Mouse (Mus musculus): ENCODE results near the gene Ppm1h.

The Ppm1h gene

GRCm38 (mm10) chr10:122984531-122985251 is 306.1 kb downstream of the Ppm1h start:
- Histone ChIP-seq H3K27me3 (ENCODE audit: control insufficient read depth, insufficient read depth, low read length, poor library complexity, severe bottlenecking) (no peaks in the 10 kb centered on the region), H3K36me3 (ENCODE audit: control insufficient read depth, insufficient read depth, low read length, poor library complexity, severe bottlenecking) (no peaks in the 10 kb centered on the region)
- DNase-seq (ENCODE audit: low read depth, low spot score): no peak

GRCm38 (mm10) chr10:122985252-122985514 is 306.6 kb downstream of the Ppm1h start:
- H3K27me3 ChIP-seq (ENCODE audit: control insufficient read depth, insufficient read depth, low read length, poor library complexity, severe bottlenecking): no peaks in the 10 kb centered on the region
- H3K36me3 ChIP-seq (ENCODE audit: control insufficient read depth, insufficient read depth, low read length, poor library complexity, severe bottlenecking): no peaks in the 10 kb centered on the region
- peak; percentile 78 for DNase-seq (ENCODE audit: low read depth, low spot score)

GRCm38 (mm10) chr10:122985515-122986319 is 307.2 kb downstream of the Ppm1h start:
- peak; percentile 81 for DNase-seq (ENCODE audit: low read depth, low spot score)
- H3K36me3 ChIP-seq (ENCODE audit: control insufficient read depth, insufficient read depth, low read length, poor library complexity, severe bottlenecking): no peaks in the 10 kb centered on the region

GRCm38 (mm10) chr10:122986320-122987225 is 308.0 kb downstream of the Ppm1h start:
- Histone ChIP-seq H3K36me3 (ENCODE audit: control insufficient read depth, insufficient read depth, low read length, poor library complexity, severe bottlenecking) (no peaks in the 10 kb centered on the region), H3K27me3 (ENCODE audit: control insufficient read depth, insufficient read depth, low read length, poor library complexity, severe bottlenecking) (no peaks in the 10 kb centered on the region)
- DNase-seq (ENCODE audit: low read depth, low spot score): no peak

More at GRCm38 (mm10) chr10:122985515-122986319, 307.2 kb downstream of the Ppm1h start:
- no peaks in the 10 kb centered on the region for H3K27me3 ChIP-seq (ENCODE audit: control insufficient read depth, insufficient read depth, low read length, poor library complexity, severe bottlenecking)

GRCm38 (mm10) chr10:122987671-122988128 is 309.1 kb downstream of the Ppm1h start:
- peak; percentile 74 for DNase-seq (ENCODE audit: low read depth, low spot score)
- Histone ChIP-seq H3K36me3 (ENCODE audit: control insufficient read depth, insufficient read depth, low read length, poor library complexity, severe bottlenecking) (no peaks in the 10 kb centered on the region), H3K27me3 (ENCODE audit: control insufficient read depth, insufficient read depth, low read length, poor library complexity, severe bottlenecking) (no peaks in the 10 kb centered on the region)

GRCm38 (mm10) chr10:122988372-122988771 is 309.8 kb downstream of the Ppm1h start:
- DNase-seq (ENCODE audit: low read depth, low spot score): no peak
- Histone ChIP-seq H3K27me3 (ENCODE audit: control insufficient read depth, insufficient read depth, low read length, poor library complexity, severe bottlenecking) (no peaks in the 10 kb centered on the region), H3K36me3 (ENCODE audit: control insufficient read depth, insufficient read depth, low read length, poor library complexity, severe bottlenecking) (no peaks in the 10 kb centered on the region)

- DNase-seq (ENCODE audit: low read depth, low spot score): no peak
- H3K36me3 ChIP-seq (ENCODE audit: control insufficient read depth, insufficient read depth, low read length, poor library complexity, severe bottlenecking): 0 out of 2 replicates have a peak, but pooled peaks cover 4% of the 10 kb centered on the region
- H3K27me3 ChIP-seq (ENCODE audit: control insufficient read depth, insufficient read depth, low read length, poor library complexity, severe bottlenecking): no peaks in the 10 kb centered on the region
These were observed 311.4 kb downstream of the Ppm1h start for GRCm38 (mm10) chr10:122989916-122990315.

GRCm38 (mm10) chr10:122990606-122991005 is 312.0 kb downstream of the Ppm1h start:
- Histone ChIP-seq H3K27me3 (ENCODE audit: control insufficient read depth, insufficient read depth, low read length, poor library complexity, severe bottlenecking) (no peaks in the 10 kb centered on the region), H3K36me3 (ENCODE audit: control insufficient read depth, insufficient read depth, low read length, poor library complexity, severe bottlenecking) (0 out of 2 replicates have a peak, but pooled peaks cover 6% of the 10 kb centered on the region)
- DNase-seq (ENCODE audit: low read depth, low spot score): no peak

- H3K27me3 ChIP-seq (ENCODE audit: control insufficient read depth, insufficient read depth, low read length, poor library complexity, severe bottlenecking): no peaks in the 10 kb centered on the region
- DNase-seq (ENCODE audit: low read depth, low spot score): no peak
- 0 out of 2 replicates have a peak, but pooled peaks cover 6% of the 10 kb centered on the region for H3K36me3 ChIP-seq (ENCODE audit: control insufficient read depth, insufficient read depth, low read length, poor library complexity, severe bottlenecking)
These were observed 312.5 kb downstream of the Ppm1h start for GRCm38 (mm10) chr10:122991053-122991452.

GRCm38 (mm10) chr10:122991648-122992047 is 313.1 kb downstream of the Ppm1h start:
- Histone ChIP-seq H3K36me3 (ENCODE audit: control insufficient read depth, insufficient read depth, low read length, poor library complexity, severe bottlenecking) (0 out of 2 replicates have a peak, but pooled peaks cover 6% of the 10 kb centered on the region), H3K27me3 (ENCODE audit: control insufficient read depth, insufficient read depth, low read length, poor library complexity, severe bottlenecking) (no peaks in the 10 kb centered on the region)
- DNase-seq (ENCODE audit: low read depth, low spot score): no peak

GRCm38 (mm10) chr10:122994402-122995107 is 316.0 kb downstream of the Ppm1h start:
- Histone ChIP-seq H3K36me3 (ENCODE audit: control insufficient read depth, insufficient read depth, low read length, poor library complexity, severe bottlenecking) (peaks cover 17% of the 10 kb centered on the region), H3K27me3 (ENCODE audit: control insufficient read depth, insufficient read depth, low read length, poor library complexity, severe bottlenecking) (no peaks in the 10 kb centered on the region)
- no peak for DNase-seq (ENCODE audit: low read depth, low spot score)
